Mouse (Mus musculus): ENCODE results near the gene Rbms1. TPM values are rescaled to one million over a fixed set of nuclear protein-coding genes. Genes with fewer than 3 reads are reported as not detected.

The Rbms1 gene
- polyA plus RNA-seq, 1 experiment from 2014 or later: 22.1 TPM

DNA sequence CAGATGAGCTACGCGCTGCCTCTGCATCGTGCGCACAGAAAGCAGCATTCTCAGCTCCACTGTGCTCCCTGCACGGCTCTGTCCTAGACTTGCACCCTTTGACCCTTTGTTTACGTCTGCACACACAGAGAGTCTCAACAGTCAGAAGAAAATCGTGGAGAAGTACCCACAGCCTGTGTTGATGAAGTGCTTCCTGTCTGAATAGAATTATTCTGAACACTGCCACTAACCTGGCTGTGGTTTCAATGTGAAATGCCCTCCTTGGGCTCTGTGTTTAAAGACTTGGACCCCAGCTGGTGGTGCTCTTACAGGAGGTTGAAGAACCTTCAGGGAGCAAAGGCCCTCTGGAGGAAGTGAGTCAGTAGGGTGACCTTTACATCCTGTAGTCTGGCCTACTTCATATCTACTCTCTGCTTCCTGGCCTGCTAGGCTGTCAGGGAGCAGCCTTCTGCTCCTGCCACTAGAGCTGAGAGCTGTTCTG, 153.5 kb downstream of the Rbms1 start:
- no peaks in the 10 kb centered on the region for H3K9me3 ChIP-seq
- H3K4me2 ChIP-seq (replicated peaks): no peak overlapping the region
- no peaks in the 10 kb centered on the region for H3K36me3 ChIP-seq
- WGBS: 77% methylated on average over 7 of the region's 7 CpGs
- H3K4me1 ChIP-seq: no peaks in the 10 kb centered on the region
- peaks cover 38% of the 10 kb centered on the region for H3K27me3 ChIP-seq
- ATAC-seq (replicated peaks): no peak
- H3K4me3 ChIP-seq: no peak overlapping the region
- no peak overlapping the region for H3K9ac ChIP-seq (replicated peaks)
- no peak overlapping the region for H3K27ac ChIP-seq (replicated peaks)

GRCm38 (mm10) chr2:60808822-60809221, 154.2 kb downstream of the Rbms1 start:
- no peak overlapping the region for H3K27ac ChIP-seq (replicated peaks)
- no peak overlapping the region for H3K4me3 ChIP-seq
- H3K4me1 ChIP-seq: no peaks in the 10 kb centered on the region
- H3K9me3 ChIP-seq: no peaks in the 10 kb centered on the region
- no peak overlapping the region for H3K9ac ChIP-seq (replicated peaks)
- H3K36me3 ChIP-seq: no peaks in the 10 kb centered on the region
- WGBS: 85% methylated on average over 6 of the region's 6 CpGs
- no peak overlapping the region for H3K4me2 ChIP-seq (replicated peaks)
- H3K27me3 ChIP-seq: peaks cover 44% of the 10 kb centered on the region
- no peak for ATAC-seq (replicated peaks)

DNA sequence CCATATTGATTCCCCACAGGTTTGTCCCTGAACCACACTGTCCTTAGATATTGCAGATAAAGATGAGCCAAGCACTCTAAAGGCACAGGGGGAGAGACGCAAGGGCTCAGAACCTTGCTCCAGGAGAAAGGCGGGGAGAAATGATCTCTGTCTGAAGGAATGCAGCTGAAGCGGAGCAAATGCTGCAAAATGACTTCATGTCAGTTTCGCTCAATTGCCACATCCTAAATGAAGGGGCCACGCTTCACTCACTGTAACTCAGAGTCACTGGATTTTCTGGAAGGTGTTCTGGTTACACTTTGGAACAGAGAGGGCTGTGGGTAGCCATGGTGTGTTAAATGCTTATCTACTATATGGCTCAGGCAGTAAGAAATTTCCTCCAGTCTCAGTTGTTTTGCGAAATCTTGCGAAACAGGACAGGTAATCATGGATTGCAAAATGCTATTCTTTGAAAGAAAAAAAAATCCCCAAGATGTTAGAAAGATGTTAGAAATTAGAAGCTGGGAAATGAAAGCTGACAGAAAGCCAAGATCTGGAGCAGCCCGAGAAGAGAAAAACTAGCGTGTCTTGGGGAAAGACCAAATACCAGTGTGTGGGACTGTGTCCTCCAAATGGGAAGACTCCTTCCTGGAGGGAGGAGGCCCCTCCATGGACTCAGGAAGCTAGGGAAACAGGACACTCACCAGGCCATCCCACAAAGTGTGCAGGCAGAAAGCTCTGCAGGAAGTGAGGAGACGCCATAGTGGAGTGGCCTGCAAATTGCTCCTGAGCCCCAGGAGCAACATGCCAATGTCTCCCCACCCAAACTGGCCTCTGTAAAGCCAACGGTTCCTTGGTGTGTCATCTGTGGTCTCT, 155.4 kb downstream of the Rbms1 start:
- peaks cover 55% of the 10 kb centered on the region for H3K27me3 ChIP-seq
- no peak for ATAC-seq (replicated peaks)
- no peak overlapping the region for H3K27ac ChIP-seq (replicated peaks)

DNA sequence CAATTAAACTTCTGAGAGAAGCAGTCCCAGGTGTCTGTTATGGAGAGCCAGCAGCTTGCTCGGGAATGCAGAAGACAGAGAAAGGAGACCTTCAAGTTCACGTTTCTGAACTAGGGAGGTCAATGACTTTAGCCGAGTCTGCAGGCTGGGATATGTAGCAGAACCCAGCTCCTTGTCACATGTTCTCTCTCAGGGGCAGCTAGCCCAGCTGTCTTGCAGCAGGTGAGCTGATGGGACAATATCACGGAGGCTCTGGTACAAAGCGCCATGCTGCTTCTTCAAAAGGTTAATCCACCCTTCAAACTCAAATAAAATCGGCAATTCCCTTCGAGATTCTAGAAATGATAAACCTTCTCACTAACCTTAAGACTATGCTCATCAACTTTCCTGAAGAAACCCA, 158.2 kb downstream of the Rbms1 start:
- no peaks in the 10 kb centered on the region for H3K9me3 ChIP-seq
- H3K4me1 ChIP-seq: peaks cover 15% of the 10 kb centered on the region
- H3K36me3 ChIP-seq: no peaks in the 10 kb centered on the region
- no peak overlapping the region for H3K27ac ChIP-seq (replicated peaks)
- WGBS: 72% methylated on average over 7 of the region's 7 CpGs
- H3K27me3 ChIP-seq: peaks cover 73% of the 10 kb centered on the region
- no peak overlapping the region for H3K4me3 ChIP-seq
- H3K4me2 ChIP-seq (replicated peaks): no peak overlapping the region
- no peak overlapping the region for H3K9ac ChIP-seq (replicated peaks)
- no peak for ATAC-seq (replicated peaks)

More for the DNA sequence above, 155.4 kb downstream of the Rbms1 start:
- Histone ChIP-seq H3K4me1 (no peaks in the 10 kb centered on the region), H3K4me3 (no peak overlapping the region), H3K9me3 (no peaks in the 10 kb centered on the region), H3K4me2 (replicated peaks) (no peak overlapping the region), H3K36me3 (no peaks in the 10 kb centered on the region), H3K9ac (replicated peaks) (no peak overlapping the region)
- 87% methylated on average over 11 of the region's 11 CpGs for WGBS

DNA sequence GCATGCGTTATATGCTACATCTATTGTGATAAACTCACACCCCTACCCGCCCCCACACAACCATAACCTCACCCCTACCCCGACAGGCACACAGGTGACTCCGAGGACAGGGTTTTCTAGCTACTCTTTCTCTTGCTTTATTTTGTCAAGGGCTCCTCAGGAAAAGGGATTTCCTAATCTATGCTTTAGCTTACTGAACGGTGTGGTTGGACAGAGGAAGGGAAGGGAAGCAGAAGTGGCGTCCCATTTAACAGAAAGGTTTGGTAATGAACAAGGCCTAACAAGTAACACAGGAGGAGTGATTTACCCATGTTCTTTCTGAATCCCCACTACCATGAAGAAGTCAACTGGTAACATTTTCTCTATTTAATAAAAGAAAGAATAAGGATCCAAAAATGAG, 159.6 kb downstream of the Rbms1 start:
- H3K9ac ChIP-seq (replicated peaks): no peak overlapping the region
- no peak overlapping the region for H3K4me2 ChIP-seq (replicated peaks)
- no peaks in the 10 kb centered on the region for H3K36me3 ChIP-seq
- 94% methylated on average over 6 of the region's 6 CpGs for WGBS
- H3K4me1 ChIP-seq: peaks cover 15% of the 10 kb centered on the region
- no peak overlapping the region for H3K27ac ChIP-seq (replicated peaks)
- H3K9me3 ChIP-seq: no peaks in the 10 kb centered on the region
- peaks cover 84% of the 10 kb centered on the region for H3K27me3 ChIP-seq
- ATAC-seq (replicated peaks): no peak
- no peak overlapping the region for H3K4me3 ChIP-seq

DNA sequence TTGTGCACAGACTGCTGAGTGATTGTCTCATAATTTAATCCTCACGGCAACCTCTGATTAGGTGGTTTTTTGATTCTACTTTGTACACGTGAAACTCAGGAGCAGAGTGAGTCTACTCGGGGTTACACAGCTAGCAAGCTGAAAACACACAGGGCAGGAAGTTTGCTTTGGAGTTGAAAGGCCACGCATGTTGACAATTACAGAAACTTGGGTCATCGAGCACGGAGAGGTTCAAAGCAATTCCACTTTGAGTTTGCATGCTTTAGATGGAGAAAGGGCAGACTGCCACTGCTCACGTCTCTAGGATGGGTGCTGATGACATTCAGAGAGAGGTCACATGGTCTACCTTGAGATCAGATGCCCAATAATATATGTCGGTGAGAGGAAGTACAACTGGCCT, 160.2 kb downstream of the Rbms1 start:
- Histone ChIP-seq H3K9me3 (no peaks in the 10 kb centered on the region), H3K27me3 (peaks cover 87% of the 10 kb centered on the region), H3K4me1 (peaks cover 15% of the 10 kb centered on the region), H3K4me3 (no peak overlapping the region), H3K9ac (replicated peaks) (no peak overlapping the region), H3K4me2 (replicated peaks) (no peak overlapping the region), H3K27ac (replicated peaks) (no peak overlapping the region), H3K36me3 (no peaks in the 10 kb centered on the region)
- no peak for ATAC-seq (replicated peaks)
- 72% methylated on average over 8 of the region's 8 CpGs for WGBS

- no peaks in the 10 kb centered on the region for H3K36me3 ChIP-seq
- ATAC-seq (replicated peaks): peak; percentile 49
- H3K27ac ChIP-seq (replicated peaks): no peak overlapping the region
- WGBS: 11% methylated on average over 4 of the region's 4 CpGs
- H3K9ac ChIP-seq (replicated peaks): no peak overlapping the region
- peaks cover 20% of the 10 kb centered on the region for H3K4me1 ChIP-seq
- no peaks in the 10 kb centered on the region for H3K9me3 ChIP-seq
- H3K4me3 ChIP-seq: no peak overlapping the region
- no peak overlapping the region for H3K4me2 ChIP-seq (replicated peaks)
- peaks cover 87% of the 10 kb centered on the region for H3K27me3 ChIP-seq
These were observed 160.8 kb downstream of the Rbms1 start for GRCm38 (mm10) chr2:60802191-60802590.

- no peaks in the 10 kb centered on the region for H3K36me3 ChIP-seq
- H3K4me2 ChIP-seq (replicated peaks): peak overlapping the region; percentile 11; the same call in 1 of the 2 replicates
- peaks cover 26% of the 10 kb centered on the region for H3K4me1 ChIP-seq
- H3K9me3 ChIP-seq: no peaks in the 10 kb centered on the region
- H3K27me3 ChIP-seq: peaks cover 85% of the 10 kb centered on the region
- no peak overlapping the region for H3K27ac ChIP-seq (replicated peaks)
- WGBS: 9% methylated on average over 12 of the region's 12 CpGs
- H3K9ac ChIP-seq (replicated peaks): no peak overlapping the region
- no peak overlapping the region for H3K4me3 ChIP-seq
- ATAC-seq (replicated peaks): no peak
These were observed 161.3 kb downstream of the Rbms1 start for GRCm38 (mm10) chr2:60801571-60802155.

DNA sequence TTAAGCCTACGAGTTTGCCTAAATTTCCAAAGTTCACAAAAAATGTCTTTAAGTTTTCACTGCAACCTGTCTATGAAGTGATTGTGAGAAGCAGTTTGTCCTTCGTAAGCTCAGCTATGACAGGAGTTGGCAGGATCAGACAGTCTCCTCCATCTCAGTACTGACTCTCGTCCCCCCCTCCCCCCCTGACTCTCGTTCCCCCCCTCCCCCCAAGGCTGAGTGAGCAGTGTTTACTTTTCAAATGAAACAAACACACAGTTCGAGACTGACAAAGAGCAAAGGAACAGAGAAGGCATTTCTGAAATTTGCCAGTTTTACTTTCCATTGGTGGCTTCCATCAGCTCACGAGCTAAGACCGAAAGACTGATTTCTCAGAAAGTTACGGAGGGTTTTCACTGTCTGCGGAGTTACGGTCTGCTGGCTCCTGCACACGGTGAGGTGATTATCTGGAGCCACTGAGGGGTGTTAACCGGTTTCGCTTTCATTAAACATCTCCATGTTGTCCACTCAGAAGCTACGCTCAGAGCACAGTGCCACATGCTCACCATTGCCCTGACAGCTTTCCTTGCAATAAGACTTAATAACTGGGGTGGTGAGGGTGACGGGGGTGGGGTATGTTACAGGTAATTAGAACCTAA, 162.0 kb downstream of the Rbms1 start:
- no peak overlapping the region for H3K9ac ChIP-seq (replicated peaks)
- no peaks in the 10 kb centered on the region for H3K9me3 ChIP-seq
- H3K4me3 ChIP-seq: no peak overlapping the region
- peak overlapping the region; percentile 25 for H3K4me2 ChIP-seq (replicated peaks)
- no peak overlapping the region for H3K27ac ChIP-seq (replicated peaks)
- peaks cover 88% of the 10 kb centered on the region for H3K27me3 ChIP-seq
- 7% methylated on average over 15 of the region's 15 CpGs for WGBS
- no peak for ATAC-seq (replicated peaks)
- peaks cover 32% of the 10 kb centered on the region for H3K4me1 ChIP-seq
- no peaks in the 10 kb centered on the region for H3K36me3 ChIP-seq

DNA sequence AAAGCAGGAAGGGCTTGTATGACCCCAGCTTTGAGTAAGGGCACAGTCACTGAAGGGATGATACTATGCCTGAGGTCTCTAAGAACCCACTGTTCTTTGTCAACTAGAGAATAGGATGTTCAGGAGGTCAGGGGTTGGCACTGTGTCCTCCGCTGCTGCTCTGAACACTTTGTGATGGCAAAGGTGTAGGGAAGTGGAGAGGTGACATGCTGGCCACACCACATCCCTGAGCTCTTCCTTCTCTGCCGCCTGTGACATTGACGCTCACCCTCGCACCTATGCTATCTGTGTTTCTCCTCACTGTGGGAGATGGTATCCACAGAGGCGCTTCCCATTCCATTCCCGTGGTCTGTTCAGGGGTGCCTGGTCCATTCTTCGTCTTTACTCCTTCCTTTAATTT, 163.2 kb downstream of the Rbms1 start:
- no peak for ATAC-seq (replicated peaks)
- Histone ChIP-seq H3K36me3 (no peaks in the 10 kb centered on the region), H3K27ac (replicated peaks) (no peak overlapping the region), H3K4me2 (replicated peaks) (no peak overlapping the region), H3K4me3 (no peak overlapping the region), H3K4me1 (peaks cover 37% of the 10 kb centered on the region), H3K27me3 (peaks cover 90% of the 10 kb centered on the region), H3K9me3 (no peaks in the 10 kb centered on the region), H3K9ac (replicated peaks) (no peak overlapping the region)
- WGBS: 74% methylated on average over 7 of the region's 7 CpGs

GRCm38 (mm10) chr2:60798767-60799529, 164.0 kb downstream of the Rbms1 start:
- Histone ChIP-seq H3K4me2 (replicated peaks) (no peak overlapping the region), H3K4me3 (no peak overlapping the region), H3K9me3 (no peaks in the 10 kb centered on the region), H3K4me1 (peaks cover 37% of the 10 kb centered on the region), H3K36me3 (no peaks in the 10 kb centered on the region), H3K27me3 (peaks cover 90% of the 10 kb centered on the region), H3K9ac (replicated peaks) (no peak overlapping the region), H3K27ac (replicated peaks) (no peak overlapping the region)
- 66% methylated on average over 17 of the region's 17 CpGs for WGBS
- no peak for ATAC-seq (replicated peaks)
